ENCODE assay signal across 17 mouse cellular contexts in genomic region chr10:69430138-69430537, GRCm38 (mm10).
"Had no signal": no experiment of that assay in that cellular context is flagged by ENCODE, and none has a peak within 500 bp of the region (broad histone marks: within the 10 kb centered on the region; RNA-seq: fewer than 3 reads in every experiment).

No protein-coding gene starts in this region.

- H3K27me3 ChIP-seq: limb, embryonic 13.5 days; liver, embryonic 13.5 days; lung, embryonic 15.5 days; megakaryocyte, embryonic 14.5 days had no signal

- H3K27ac ChIP-seq: limb, embryonic 10.5 days; limb, embryonic 13.5 days; liver, embryonic 13.5 days; lung, embryonic 15.5 days had no signal

- H3K4me1 ChIP-seq: limb, embryonic 13.5 days; liver, embryonic 13.5 days; lung, embryonic 15.5 days; megakaryocyte, embryonic 14.5 days had no signal

- H3K9ac ChIP-seq: limb, embryonic 13.5 days; liver, embryonic 13.5 days; lung, embryonic 15.5 days had no signal

- H3K4me2 ChIP-seq: limb, embryonic 13.5 days; liver, embryonic 13.5 days; lung, embryonic 15.5 days; midbrain, embryonic 11.5 days had no signal

- H3K36me3 ChIP-seq: limb, embryonic 10.5 days; limb, embryonic 13.5 days; liver, embryonic 13.5 days; lung, embryonic 15.5 days had no signal

- H3K9me3 ChIP-seq: limb, embryonic 10.5 days; limb, embryonic 13.5 days; liver, embryonic 13.5 days; lung, embryonic 15.5 days had no signal

- ATAC-seq: intestine, embryonic 16.5 days had no signal

- DNase-seq: kidney, adult 2 months; kidney, postnatal 14 days; kidney, postnatal 4 days; layer of hippocampus, adult 9-11 months; liver; liver, embryonic 13.5 days; lung, postnatal 36 days; midbrain, embryonic 14.5 days; thymus, adult 2 months; thymus, postnatal 14 days; thymus, postnatal 4 days had no signal

- H3K4me3 ChIP-seq: limb, embryonic 10.5 days; limb, embryonic 13.5 days; liver, embryonic 13.5 days; lung, embryonic 15.5 days; megakaryocyte, embryonic 14.5 days had no signal
